Mouse (Mus musculus): Measurements from ENCODE around the gene Krt25.

Gene Krt25

GRCm38 (mm10) chr11:99279986-99280385 is 42.8 kb downstream of the Krt25 start:
- DNase-seq (ENCODE audit: low read depth, low spot score) = no peak

- DNase-seq (ENCODE audit: low read depth, low spot score) = no peak
Measured at GRCm38 (mm10) chr11:99276786-99277185, 46.0 kb downstream of the Krt25 start.

- DNase-seq (ENCODE audit: low read depth, low spot score) = no peak
Measured at GRCm38 (mm10) chr11:99275624-99276023, 47.1 kb downstream of the Krt25 start.

- no peak for DNase-seq (ENCODE audit: low read depth, low spot score)
Measured at GRCm38 (mm10) chr11:99272721-99273120, 50.0 kb downstream of the Krt25 start.

- no peak for DNase-seq (ENCODE audit: low read depth, low spot score)
Measured at GRCm38 (mm10) chr11:99269192-99269591, 53.6 kb downstream of the Krt25 start.

GRCm38 (mm10) chr11:99265796-99266195 is 57.0 kb downstream of the Krt25 start:
- no peak for DNase-seq (ENCODE audit: low read depth, low spot score)
